ENCODE assay signal across 9 mouse cellular contexts in genomic region chr5:43892386-43892785, GRCm38 (mm10). TPM values are rescaled to one million over a fixed set of nuclear protein-coding genes. Genes with fewer than 3 reads are reported as not detected.
DNase-seq lines count a peak whose midpoint lies in the region; ATAC-seq and TF ChIP-seq lines count a peak whose summit lies in the region.
"Had no signal": no experiment of that assay in that cellular context is flagged by ENCODE, and none has a peak within 500 bp of the region (broad histone marks: within the 10 kb centered on the region; RNA-seq: fewer than 3 reads in every experiment).

No protein-coding gene starts in this region.

- H3K27me3 ChIP-seq in lung, embryonic 14.5 days (ENCODE audit: insufficient read depth, low read length): no peaks in the 10 kb centered on the region

- no peak for ATAC-seq in lung, embryonic 14.5 days (ENCODE audit: insufficient read depth)
- ATAC-seq in inflammation-experienced regulatory T-cells, adult 6 months: peak; percentile 53

- H3K9ac ChIP-seq in lung, embryonic 14.5 days: no peak overlapping the region

- peak; percentile 62 for TF ChIP-seq CTCF in lung, embryonic 14.5 days (IDR thresholded peaks at IDR 0.05; ENCODE audit: low read depth)
- TF ChIP-seq CTCF in lung, adult 2 months (IDR thresholded peaks at IDR 0.05; ENCODE audit: insufficient read depth, low read length): no peak

- peak; percentile 47 to 62 for DNase-seq in cerebellum, postnatal 10 days
- DNase-seq in cerebellum, adult 8-10 months: no peak
- DNase-seq in lung, embryonic 14.5 days: peak; percentile 79
- DNase-seq in lung, adult 2 months: no peak
- peak; percentile 68 for DNase-seq in R1 (ENCODE audit: low read depth, low spot score)
- peak; percentile 81 for DNase-seq in lung, postnatal 36 days
- DNase-seq in gastrocnemius, adult 8-10 months (ENCODE audit: low spot score in 2 of 2): no peak

- no peak overlapping the region for H3K4me3 ChIP-seq in lung, embryonic 14.5 days (ENCODE audit: low read depth, low read length)
- H3K4me3 ChIP-seq in lung, adult 2 months (replicated peaks; ENCODE audit: extremely low read depth, low read depth, low read length): no peak overlapping the region

- H3K36me3 ChIP-seq in lung, embryonic 14.5 days (ENCODE audit: insufficient read depth): no peaks in the 10 kb centered on the region

- no peaks in the 10 kb centered on the region for H3K4me1 ChIP-seq in lung, embryonic 14.5 days (ENCODE audit: insufficient read depth)
- peaks cover 2% of the 10 kb centered on the region; the same call in 1 of the 2 replicates for H3K4me1 ChIP-seq in lung, adult 2 months (ENCODE audit: control insufficient read depth, insufficient read depth, low read length)

- TF ChIP-seq POLR2A in lung, adult 2 months (IDR thresholded peaks at IDR 0.05; ENCODE audit: borderline replicate concordance, extremely low read depth, low read depth, low read length): no peak

- H3K4me2 ChIP-seq in lung, embryonic 14.5 days: no peak overlapping the region

- no peaks in the 10 kb centered on the region for H3K9me3 ChIP-seq in lung, embryonic 14.5 days (ENCODE audit: low read depth, low read length)

- no peak overlapping the region for H3K27ac ChIP-seq in lung, embryonic 14.5 days (ENCODE audit: low read depth)

- 10% methylated on average over 1 of the region's 1 CpGs for WGBS in lung, embryonic 14.5 days
- WGBS in lung, adult 2 months: 28% methylated on average over 1 of the region's 1 CpGs

RNA-seq across cellular contexts. Expression of gene Gm7879, which starts 20.6 kb away (rescaled TPM):
- polyA plus RNA-seq in lung, embryonic 14.5 days (2014; fragmentation: Nextera tagmentation; extraction: Ambion mirVana): 0.61 and 0.66 TPM in 2 replicates
- 0.34 TPM in 1 of 2 replicates, not detected in the other for polyA plus RNA-seq in lung, adult 2 months (2012; rRNA removed)
- 1 to 10 TPM in 1 of 3 experiments, under 1 TPM in 1, not detected in 1; 0.92 to 4.8 TPM for polyA plus RNA-seq in inflammation-experienced regulatory T-cells, adult 6 months (2017; shearing (Covaris generic))
- 1 to 10 TPM; 5.2 to 6.5 (median 5.5) TPM for total RNA-seq in gastrocnemius, adult 8-10 months (2022)
- polyA plus RNA-seq: liver, embryonic 16.5 days had no signal

RNA-seq across cellular contexts. Expression of gene Cd38, which starts 24.0 kb away (rescaled TPM):
- polyA plus RNA-seq in lung, embryonic 14.5 days (2014; fragmentation: Nextera tagmentation; extraction: Ambion mirVana): 23.0 and 26.9 TPM in 2 replicates
- polyA plus RNA-seq in lung, adult 2 months (2012; rRNA removed): 20.9 and 22.2 TPM in 2 replicates
- polyA plus RNA-seq in inflammation-experienced regulatory T-cells, adult 6 months (2017; shearing (Covaris generic)): 10 to 100 TPM; 46.2 to 79.7 (median 73.6) TPM
- total RNA-seq in gastrocnemius, adult 8-10 months (2022): 1 to 10 TPM; 1.1 to 2.5 (median 1.8) TPM

Comparison
In these comparisons a context has a peak if more than half of its experiments do, and no peak if none do; other contexts are left out.
1. DNase-seq: peak in cerebellum, postnatal 10 days (2 of 2), lung, embryonic 14.5 days (single experiment), R1 (single experiment) and lung, postnatal 36 days (single experiment); none in cerebellum, adult 8-10 months (single experiment), lung, adult 2 months (single experiment) and gastrocnemius, adult 8-10 months (0 of 2).